Mouse (Mus musculus) forebrain, embryonic 12.5 days (tissue): ENCODE data around the gene Lrrc3c. TPM values are rescaled to one million over a fixed set of nuclear protein-coding genes. Genes with fewer than 3 reads are reported as not detected.

Experiments
- ATAC-seq: fragments of 200-750 bp; cut with Nextera tagmentation; 2 replicates; pipeline ENCODE4 v1.8.0; 2017; ENCODE audit warnings: moderate TSS enrichment; ENCODE audit not compliant: low FRiP score
- H3K27ac ChIP-seq: fragments of 300-500 bp; sonication (generic); 2 replicates; pipeline ENCODE4 v1.5.1; 2016; ENCODE audit warnings: mild to moderate bottlenecking
- H3K27me3 ChIP-seq: fragments of 300-500 bp; sonication (generic); 2 replicates; pipeline ENCODE4 v1.6.1; 2016; ENCODE audit warnings: mild to moderate bottlenecking
- H3K36me3 ChIP-seq: fragments of 300-500 bp; sonication (generic); replicated peaks from 2 replicates; pipeline ENCODE4 v1.6.1; 2016; ENCODE audit warnings: mild to moderate bottlenecking
- H3K4me1 ChIP-seq: fragments of 300-500 bp; sonication (generic); 2 replicates; pipeline ENCODE4 v1.6.1; 2016
- H3K4me2 ChIP-seq: fragments of 300-500 bp; sonication (generic); 2 replicates; pipeline ENCODE4 v1.6.1; 2016; ENCODE audit warnings: mild to moderate bottlenecking, moderate library complexity
- H3K4me3 ChIP-seq: fragments of 300-500 bp; sonication (generic); replicated peaks from 2 replicates; pipeline ENCODE4 v1.5.1; 2016; ENCODE audit warnings: mild to moderate bottlenecking
- H3K9ac ChIP-seq: fragments of 300-500 bp; sonication (generic); 2 replicates; pipeline ENCODE4 v1.6.1; 2016; ENCODE audit warnings: mild to moderate bottlenecking
- H3K9me3 ChIP-seq: fragments of 300-500 bp; sonication (generic); 2 replicates; pipeline ENCODE4 v1.6.1; 2016
- WGBS: fragments of 180-500 bp; shearing (Covaris S2); methylation state at CpG from one replicate; pipeline ENCODE4 v1.1.7; 2016; 5-methylcytosine and 5-hydroxymethylcytosine counted together
- polyA plus RNA-seq: library from polyadenylated mRNA; unstranded; fragments of >200 nt; fragmentation: Nextera tagmentation; extraction: Ambion mirVana; gene quantifications from 2 replicates; pipeline ENCODE4 v1.2.1, GENCODE M21; 2016

The Lrrc3c gene
- polyA plus RNA-seq, 1 experiment from 2014 or later = not detected

GRCm38 (mm10) chr11:98644757-98645156 lies 46.7 kb downstream of the Lrrc3c start:
- H3K36me3 ChIP-seq = no peaks in the 10 kb centered on the region
- H3K4me2 ChIP-seq = no peak overlapping the region
- 85% methylated on average over 3 of the region's 3 CpGs for WGBS
- ATAC-seq = no peak
- H3K4me3 ChIP-seq = no peak overlapping the region
- no peak overlapping the region for H3K9ac ChIP-seq
- H3K27me3 ChIP-seq = peaks cover 10% of the 10 kb centered on the region
- no peaks in the 10 kb centered on the region for H3K4me1 ChIP-seq
- H3K27ac ChIP-seq = no peak overlapping the region
- no peaks in the 10 kb centered on the region for H3K9me3 ChIP-seq

- 90% methylated on average over 2 of the region's 2 CpGs for WGBS
- Histone ChIP-seq H3K27me3 (peaks cover 10% of the 10 kb centered on the region), H3K4me1 (no peaks in the 10 kb centered on the region), H3K9me3 (no peaks in the 10 kb centered on the region), H3K4me3 (no peak overlapping the region), H3K27ac (no peak overlapping the region), H3K36me3 (no peaks in the 10 kb centered on the region), H3K9ac (no peak overlapping the region), H3K4me2 (no peak overlapping the region)
- ATAC-seq = no peak
Observed at GRCm38 (mm10) chr11:98645946-98646345, 47.9 kb downstream of the Lrrc3c start.

- H3K27ac ChIP-seq = no peak within 1 kb of the TSS
- no peak within 1 kb of the TSS for H3K4me2 ChIP-seq
- H3K36me3 ChIP-seq = no peaks in the 10 kb centered on the region
- peaks cover 10% of the 10 kb centered on the region for H3K27me3 ChIP-seq
- no peaks in the 10 kb centered on the region for H3K4me1 ChIP-seq
- no peak for ATAC-seq
- no peaks in the 10 kb centered on the region for H3K9me3 ChIP-seq
- H3K9ac ChIP-seq = no peak within 1 kb of the TSS
- WGBS = 71% methylated on average over 2 of the region's 2 CpGs
- H3K4me3 ChIP-seq = no peak within 1 kb of the TSS
Observed at GRCm38 (mm10) chr11:98646459-98646858, 48.4 kb downstream of the Lrrc3c start, which contains the start of gene Gsdma2. Gene Gsdma2, plus strand, starts transcription at chr11:98646759.

Other genes with a start within 250 kb of the Lrrc3c start
- gene Ppp1r1b, start 249.9 kb upstream of the Lrrc3c start, polyA plus RNA-seq = 3.0 and 3.1 TPM in 2 replicates
- 42.0 and 42.5 TPM in 2 replicates for gene Stard3, start 239.9 kb upstream of the Lrrc3c start, polyA plus RNA-seq
- 0.20 and 0.36 TPM in 2 replicates for gene Tcap, start 214.5 kb upstream of the Lrrc3c start, polyA plus RNA-seq
- gene Pnmt, start 211.8 kb upstream of the Lrrc3c start, polyA plus RNA-seq = 0.17 TPM in 1 of 2 replicates, not detected in the other
- 7.7 and 8.3 TPM in 2 replicates for gene Pgap3, start 197.8 kb upstream of the Lrrc3c start, polyA plus RNA-seq
- gene Erbb2, start 185.8 kb upstream of the Lrrc3c start, polyA plus RNA-seq = 16.4 and 17.8 TPM in 2 replicates
- gene Mien1, start 159.3 kb upstream of the Lrrc3c start, polyA plus RNA-seq = 142 and 154 TPM in 2 replicates
- 1.1 and 1.6 TPM in 2 replicates for gene Grb7, start 151.9 kb upstream of the Lrrc3c start, polyA plus RNA-seq
- 0.04 TPM in 1 of 2 replicates, not detected in the other for gene Ikzf3, start 52.3 kb upstream of the Lrrc3c start, polyA plus RNA-seq
- gene Zpbp2, start 47.2 kb upstream of the Lrrc3c start, polyA plus RNA-seq = 0.17 TPM in 1 of 2 replicates, not detected in the other
- gene Ormdl3, start 10.9 kb upstream of the Lrrc3c start, polyA plus RNA-seq = 67.3 and 67.4 TPM in 2 replicates
- gene Gm12355, start 27.4 kb downstream of the Lrrc3c start, polyA plus RNA-seq = 1.2 and 1.4 TPM in 2 replicates
- gene Gsdma3, start 28.1 kb downstream of the Lrrc3c start, polyA plus RNA-seq = not detected in 2 replicates
- not detected in 2 replicates for gene Gsdma2, start 48.5 kb downstream of the Lrrc3c start, polyA plus RNA-seq
- gene Gsdma, start 66.1 kb downstream of the Lrrc3c start, polyA plus RNA-seq = not detected in 2 replicates
- gene Psmd3, start 84.3 kb downstream of the Lrrc3c start, polyA plus RNA-seq = 234 and 239 TPM in 2 replicates
- 0.14 TPM in 1 of 2 replicates, not detected in the other for gene Csf3, start 103.0 kb downstream of the Lrrc3c start, polyA plus RNA-seq
- gene Med24, start 131.1 kb downstream of the Lrrc3c start, polyA plus RNA-seq = 88.1 and 95.0 TPM in 2 replicates
- 53.4 and 59.8 TPM in 2 replicates for gene Thra, start 142.3 kb downstream of the Lrrc3c start, polyA plus RNA-seq
- 2.1 and 2.2 TPM in 2 replicates for gene Nr1d1, start 177.0 kb downstream of the Lrrc3c start, polyA plus RNA-seq
- gene Msl1, start 197.2 kb downstream of the Lrrc3c start, polyA plus RNA-seq = 39.3 and 39.9 TPM in 2 replicates
- 63.2 and 67.4 TPM in 2 replicates for gene Casc3, start 206.6 kb downstream of the Lrrc3c start, polyA plus RNA-seq
- gene Rapgefl1, start 238.5 kb downstream of the Lrrc3c start, polyA plus RNA-seq = 1.5 and 1.6 TPM in 2 replicates